23 mouse cellular contexts compared by ENCODE assay signal in genomic region chr13:49322739-49323138, GRCm38 (mm10). TPM values are rescaled to one million over a fixed set of nuclear protein-coding genes. Genes with fewer than 3 reads are reported as not detected.
DNase-seq lines count a peak whose midpoint lies in the region; ATAC-seq lines count a peak whose summit lies in the region.
"Had no signal": no experiment of that assay in that cellular context is flagged by ENCODE, and none has a peak within 500 bp of the region (broad histone marks: within the 10 kb centered on the region; RNA-seq: fewer than 3 reads in every experiment).

No protein-coding gene starts in this region.

- ATAC-seq in hindbrain, embryonic 11.5 days (ENCODE audit: low FRiP score): no peak
- ATAC-seq: CD4-positive, CD25-positive, alpha-beta regulatory T cell, adult 4 months; forebrain, embryonic 15.5 days; midbrain, embryonic 15.5 days had no signal

- H3K9ac ChIP-seq in hindbrain, embryonic 11.5 days (ENCODE audit: low read depth, low read length): no peak overlapping the region
- H3K9ac ChIP-seq: forebrain, embryonic 15.5 days; kidney, embryonic 15.5 days; liver, embryonic 15.5 days; midbrain, embryonic 15.5 days had no signal

- peaks cover 9% of the 10 kb centered on the region for H3K4me1 ChIP-seq in hindbrain, embryonic 11.5 days (replicated peaks; ENCODE audit: control insufficient read depth, insufficient read depth, low read length)

- no peak overlapping the region for H3K4me2 ChIP-seq in hindbrain, embryonic 11.5 days (replicated peaks; ENCODE audit: low read depth, low read length)
- H3K4me2 ChIP-seq: forebrain, embryonic 15.5 days; kidney, embryonic 15.5 days; liver, embryonic 15.5 days; midbrain, embryonic 15.5 days had no signal

- H3K36me3 ChIP-seq in hindbrain, embryonic 11.5 days (ENCODE audit: control insufficient read depth, insufficient read depth, low read length): no peaks in the 10 kb centered on the region
- H3K36me3 ChIP-seq: embryonic facial prominence, embryonic 10.5 days; forebrain, embryonic 15.5 days; hindbrain, embryonic 10.5 days; kidney, embryonic 15.5 days; liver, embryonic 15.5 days; midbrain, embryonic 15.5 days; neural tube, embryonic 13.5 days had no signal

- peak; percentile 64 to 83 for DNase-seq in left cerebral cortex, adult 18-20 months (ENCODE audit: low spot score in 2 of 2)
- no peak for DNase-seq in left cerebral cortex, postnatal 10 days (ENCODE audit: extremely low spot score in 1 of 2, low spot score in 2 of 2)
- peak; percentile 47 to 54 for DNase-seq in frontal cortex, postnatal 14 days (ENCODE audit: low spot score in 2 of 2)
- peak; percentile 67 to 69 for DNase-seq in left cerebral cortex, postnatal 36 days (ENCODE audit: low spot score in 2 of 2)
- DNase-seq in telencephalon, adult 2 months (ENCODE audit: low read depth, low spot score): peak; percentile 74
- DNase-seq in spleen, postnatal 10 days (ENCODE audit: low spot score in 2 of 2): no peak
- DNase-seq in hindbrain, embryonic 11.5 days (ENCODE audit: low spot score): no peak
- DNase-seq: adrenal gland, postnatal 25 days; cerebellum, adult 11 months; cerebellum, adult 9-11 months; kidney, adult 11 months; kidney, postnatal 4 days; liver; lung, postnatal 4 days; thymus, postnatal 14 days had no signal

- no peak overlapping the region for H3K4me3 ChIP-seq in hindbrain, embryonic 11.5 days (ENCODE audit: low read depth, low read length)
- H3K4me3 ChIP-seq: embryonic facial prominence, embryonic 10.5 days; forebrain, embryonic 15.5 days; hindbrain, embryonic 10.5 days; kidney, embryonic 15.5 days; liver, embryonic 15.5 days; midbrain, embryonic 15.5 days; neural tube, embryonic 13.5 days had no signal

- H3K27ac ChIP-seq in hindbrain, embryonic 11.5 days (ENCODE audit: low read depth, low read length): no peak overlapping the region
- H3K27ac ChIP-seq: embryonic facial prominence, embryonic 10.5 days; forebrain, embryonic 15.5 days; kidney, embryonic 15.5 days; liver, embryonic 15.5 days; midbrain, embryonic 15.5 days; neural tube, embryonic 13.5 days had no signal

- H3K9me3 ChIP-seq in hindbrain, embryonic 11.5 days (ENCODE audit: control insufficient read depth, low read length): no peaks in the 10 kb centered on the region
- H3K9me3 ChIP-seq: embryonic facial prominence, embryonic 10.5 days; forebrain, embryonic 15.5 days; hindbrain, embryonic 10.5 days; kidney, embryonic 15.5 days; liver, embryonic 15.5 days; midbrain, embryonic 15.5 days; neural tube, embryonic 13.5 days had no signal

- peaks cover 25% of the 10 kb centered on the region for H3K27me3 ChIP-seq in hindbrain, embryonic 11.5 days (ENCODE audit: control insufficient read depth, insufficient read depth, low read length)
- H3K27me3 ChIP-seq: forebrain, embryonic 15.5 days; kidney, embryonic 15.5 days had no signal

- intact Hi-C loops in left cerebral cortex, postnatal 10 days (cut with DNase I): no loop called here
- intact Hi-C loops in left cerebral cortex, postnatal 36 days (cut with DNase I): no loop called here

- 91% methylated on average over 5 of the region's 5 CpGs for WGBS in hindbrain, embryonic 11.5 days

RNA-seq across cellular contexts. Expression of gene Fgd3, which starts 2.6 kb away (rescaled TPM):
- 1 to 10 TPM; 5.0 to 5.9 TPM for total RNA-seq in left cerebral cortex, adult 18-20 months (2021)
- 10 to 100 TPM in 1 of 2 experiments, 1 to 10 TPM in 1; 8.7 to 10.2 TPM for total RNA-seq in left cerebral cortex, postnatal 10 days (2021)
- 1 to 10 TPM; 6.6 to 7.8 TPM for total RNA-seq in left cerebral cortex, postnatal 36 days (2021)
- polyA plus RNA-seq in hindbrain, embryonic 11.5 days (2014; fragmentation: Nextera tagmentation; extraction: Ambion mirVana): 0.56 and 1.1 TPM in 2 replicates

RNA-seq across cellular contexts. Expression of gene Bicd2, which starts 18.6 kb away (rescaled TPM):
- 10 to 100 TPM; 46.4 to 48.6 TPM for total RNA-seq in left cerebral cortex, adult 18-20 months (2021)
- 10 to 100 TPM; 44.5 to 45.7 TPM for total RNA-seq in left cerebral cortex, postnatal 10 days (2021)
- total RNA-seq in left cerebral cortex, postnatal 36 days (2021): 10 to 100 TPM; 45.2 to 55.9 TPM
- polyA plus RNA-seq in hindbrain, embryonic 11.5 days (2014; fragmentation: Nextera tagmentation; extraction: Ambion mirVana): 26.9 and 29.5 TPM in 2 replicates

Comparison
In these comparisons a context has a peak if more than half of its experiments do, and no peak if none do; other contexts are left out.
1. DNase-seq: peak in left cerebral cortex, adult 18-20 months (2 of 2), frontal cortex, postnatal 14 days (2 of 2), left cerebral cortex, postnatal 36 days (2 of 2) and telencephalon, adult 2 months (single experiment); none in left cerebral cortex, postnatal 10 days (0 of 2), spleen, postnatal 10 days (0 of 2) and hindbrain, embryonic 11.5 days (single experiment).